Mouse (Mus musculus) lung, embryonic 15.5 days (tissue): Measurements from ENCODE around the gene Hist2h2bb. TPM values are rescaled to one million over a fixed set of nuclear protein-coding genes. Genes with fewer than 3 reads are reported as not detected.
"Not testable (repeated sequence)": the region's sequence is repeated elsewhere in the genome, so short reads cannot be mapped to it uniquely, and the experiment has no call there.

Experiments used
- ATAC-seq: fragments of 200-750 bp; cut with Nextera tagmentation; 2 replicates; pipeline ENCODE4 v1.8.0; 2017; ENCODE audit warnings: moderate number of reproducible peaks, borderline replicate concordance; ENCODE audit not compliant: low FRiP score, low TSS enrichment; ENCODE audit errors: extremely low read depth
- H3K27ac ChIP-seq: fragments of 300-500 bp; sonication (generic); 2 replicates; pipeline ENCODE4 v1.5.1; 2015; ENCODE audit warnings: moderate library complexity, mild to moderate bottlenecking, inconsistent platforms
- H3K27me3 ChIP-seq: fragments of 300-500 bp; sonication (generic); 2 replicates; pipeline ENCODE4 v1.6.1; 2015; ENCODE audit warnings: inconsistent platforms
- H3K36me3 ChIP-seq: fragments of 300-500 bp; sonication (generic); 2 replicates; pipeline ENCODE4 v1.6.1; 2015; ENCODE audit warnings: inconsistent platforms
- H3K4me1 ChIP-seq: fragments of 300-500 bp; sonication (generic); 2 replicates; pipeline ENCODE4 v1.6.1; 2015; ENCODE audit warnings: inconsistent platforms
- H3K4me2 ChIP-seq: fragments of 300-500 bp; sonication (generic); 2 replicates; pipeline ENCODE4 v1.6.1; 2015; ENCODE audit warnings: inconsistent platforms, mild to moderate bottlenecking, moderate library complexity
- H3K4me3 ChIP-seq: fragments of 300-500 bp; sonication (generic); 2 replicates; pipeline ENCODE4 v1.5.1; 2015; ENCODE audit warnings: mild to moderate bottlenecking, inconsistent platforms
- H3K9ac ChIP-seq: fragments of 300-500 bp; sonication (generic); 2 replicates; pipeline ENCODE4 v1.6.1; 2015; ENCODE audit warnings: inconsistent platforms
- H3K9me3 ChIP-seq: fragments of 300-500 bp; sonication (generic); 2 replicates; pipeline ENCODE4 v1.6.1; 2016; ENCODE audit warnings: inconsistent platforms
- WGBS: fragments of 180-500 bp; shearing (Covaris S2); methylation state at CpG from one replicate; pipeline ENCODE4 v1.1.7; 2015; 5-methylcytosine and 5-hydroxymethylcytosine counted together
- polyA plus RNA-seq: library from polyadenylated mRNA; unstranded; fragments of >200 nt; fragmentation: Nextera tagmentation; extraction: Ambion mirVana; gene quantifications from 2 replicates; pipeline ENCODE4 v1.2.1, GENCODE M21; 2015

Gene Hist2h2bb
- polyA plus RNA-seq, 1 experiment from 2014 or later, result 10.1 TPM

GRCm38 (mm10) chr3:96268776-96269378 is 675 bp upstream of the Hist2h2bb start:
- H3K27ac ChIP-seq, result peak overlapping the region; percentile 98
- ATAC-seq, result peak; percentile 25
- H3K27me3 ChIP-seq, H3K9me3 ChIP-seq, H3K36me3 ChIP-seq: not testable (repeated sequence)
- peak overlapping the region; percentile 44 for H3K4me3 ChIP-seq
- H3K4me1 ChIP-seq, result peaks cover 21% of the 10 kb centered on the region
- H3K9ac ChIP-seq, result peak overlapping the region; percentile 68
- WGBS, result 0% methylated on average over 19 of the region's 44 CpGs
- H3K4me2 ChIP-seq, result peak overlapping the region; percentile 88

GRCm38 (mm10) chr3:96273591-96274465 is 4.3 kb downstream of the Hist2h2bb start:
- Histone ChIP-seq H3K9ac (no peak overlapping the region), H3K4me2 (no peak overlapping the region), H3K4me1 (peaks cover 13% of the 10 kb centered on the region), H3K9me3 (no peaks in the 10 kb centered on the region), H3K4me3 (no peak overlapping the region), H3K27me3 (no peaks in the 10 kb centered on the region), H3K27ac (no peak overlapping the region), H3K36me3 (no peaks in the 10 kb centered on the region)
- WGBS, result 85% methylated on average over 17 of the region's 17 CpGs
- no peak for ATAC-seq

DNA sequence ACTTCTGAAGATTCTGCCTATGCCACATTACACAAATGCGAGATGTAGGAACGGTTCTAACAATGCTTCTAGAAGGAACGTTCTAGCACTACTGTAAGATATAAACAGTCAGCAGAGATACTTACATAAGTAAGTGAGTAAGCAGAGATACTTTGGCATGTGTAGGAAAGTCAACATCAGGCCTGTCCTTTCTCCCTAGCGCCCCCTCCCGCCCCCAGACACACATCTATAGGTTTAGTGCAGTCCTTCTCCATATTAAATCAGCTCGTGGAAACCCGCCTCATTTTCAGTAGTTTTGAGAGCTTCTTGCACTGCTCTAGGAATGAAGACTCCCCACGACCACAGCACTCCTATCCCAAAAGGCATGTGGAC is 7.9 kb downstream of the Hist2h2bb start:
- Histone ChIP-seq H3K9ac (peak overlapping the region; percentile 58), H3K4me3 (peak overlapping the region; percentile 51), H3K9me3 (no peaks in the 10 kb centered on the region), H3K4me2 (peak overlapping the region; percentile 89), H3K27ac (peak overlapping the region; percentile 69), H3K36me3 (no peaks in the 10 kb centered on the region), H3K27me3 (0 out of 2 replicates have a peak, but pooled peaks cover 3% of the 10 kb centered on the region), H3K4me1 (peaks cover 13% of the 10 kb centered on the region)
- ATAC-seq, result peak; percentile 31
- WGBS, result 11% methylated on average over 8 of the region's 8 CpGs

DNA sequence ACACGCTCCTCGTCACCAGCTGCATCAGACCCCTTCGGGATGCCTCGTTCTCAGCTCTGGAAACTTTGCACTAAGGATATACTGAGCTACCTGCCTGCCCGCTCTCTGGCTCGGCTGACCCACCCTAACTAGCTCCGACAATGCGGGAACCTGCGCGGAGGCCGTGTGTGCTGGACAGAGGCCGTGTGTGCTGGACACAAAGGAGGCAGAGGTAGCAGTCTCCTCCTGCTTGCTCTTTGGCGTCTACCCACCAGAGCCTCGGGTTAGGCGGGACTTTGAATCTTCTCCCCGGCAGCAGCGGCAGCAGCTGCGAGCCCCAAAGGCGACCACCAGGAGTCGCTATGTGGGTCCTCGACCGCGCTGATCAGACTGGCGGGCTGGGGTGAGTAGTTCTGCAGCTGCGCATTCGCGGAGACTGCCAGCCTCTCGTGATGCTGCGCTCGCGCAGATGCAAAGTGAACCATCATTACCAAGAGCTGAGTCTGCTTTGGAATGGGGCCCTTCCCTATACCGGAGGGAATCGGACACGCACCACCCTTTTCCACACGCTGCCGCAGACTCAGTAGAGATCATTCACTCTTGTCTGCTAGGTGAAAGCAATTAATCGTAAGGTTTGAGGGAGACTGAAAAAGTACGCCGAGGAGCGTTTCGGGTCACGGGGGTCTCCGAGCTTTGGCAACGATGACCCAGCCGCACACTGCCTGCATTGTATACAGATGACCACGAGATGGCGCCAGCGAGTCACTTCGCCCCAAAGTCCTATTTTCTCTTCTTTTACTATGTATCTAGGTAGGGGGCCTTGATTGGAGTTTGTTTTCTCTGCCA is 8.5 kb downstream of the Hist2h2bb start:
- ATAC-seq, result peak; percentile 96
- H3K9ac ChIP-seq, result peak overlapping the region; percentile 58
- peak overlapping the region; percentile 89 for H3K4me2 ChIP-seq
- H3K27ac ChIP-seq, result peak overlapping the region; percentile 79
- peaks cover 4% of the 10 kb centered on the region for H3K27me3 ChIP-seq
- H3K36me3 ChIP-seq, result no peaks in the 10 kb centered on the region
- no peaks in the 10 kb centered on the region for H3K9me3 ChIP-seq
- H3K4me3 ChIP-seq, result peak overlapping the region; percentile 51
- under 1% methylated on average over 49 of the region's 49 CpGs for WGBS
- H3K4me1 ChIP-seq, result peaks cover 13% of the 10 kb centered on the region

DNA sequence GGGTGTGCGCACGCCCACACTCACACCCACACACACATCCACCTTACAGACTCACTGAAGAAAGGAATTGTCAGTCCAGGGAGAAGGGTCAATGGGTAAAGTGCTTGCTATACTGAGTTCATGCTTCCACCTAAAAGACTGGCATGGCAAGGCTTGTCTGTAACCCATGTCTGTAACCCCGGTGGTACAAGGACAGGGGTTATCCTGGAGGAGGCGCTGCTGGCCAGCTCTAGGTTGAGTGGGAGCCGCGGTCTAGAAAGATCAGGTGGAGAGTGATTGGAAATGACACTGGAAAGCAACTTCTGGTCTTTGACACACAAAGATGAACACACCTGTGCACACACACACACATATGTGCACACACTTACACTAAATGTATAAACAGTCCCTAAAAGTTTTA is 11.1 kb downstream of the Hist2h2bb start:
- 50% methylated on average over 6 of the region's 6 CpGs for WGBS
- no peak for ATAC-seq
- peaks cover 13% of the 10 kb centered on the region for H3K4me1 ChIP-seq
- no peak overlapping the region for H3K9ac ChIP-seq
- no peaks in the 10 kb centered on the region for H3K9me3 ChIP-seq
- no peaks in the 10 kb centered on the region for H3K36me3 ChIP-seq
- H3K4me3 ChIP-seq, result no peak overlapping the region
- no peak overlapping the region for H3K27ac ChIP-seq
- H3K27me3 ChIP-seq, result peaks cover 23% of the 10 kb centered on the region
- no peak overlapping the region for H3K4me2 ChIP-seq

DNA sequence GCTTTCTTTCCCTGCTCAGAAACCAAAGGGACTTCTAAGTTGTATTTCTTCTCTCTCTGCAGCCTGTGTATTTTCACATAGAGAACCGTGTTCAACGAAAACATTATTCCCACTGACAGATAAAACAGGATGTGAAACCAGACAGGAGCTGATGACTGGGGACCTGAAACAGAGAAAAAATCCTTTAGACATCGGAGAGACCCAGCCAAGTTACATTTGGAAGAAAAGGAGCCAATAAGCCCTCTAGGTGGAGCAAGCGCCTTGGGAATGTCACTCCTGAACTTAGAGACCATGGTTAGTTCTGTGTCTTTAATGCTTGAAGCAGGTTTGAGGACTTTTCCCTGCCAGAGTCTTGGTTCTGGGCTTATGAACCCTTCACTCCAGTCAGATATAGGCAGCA is 14.9 kb downstream of the Hist2h2bb start:
- whole genome bisulfite sequencing, result 5% methylated on average over 4 of the region's 4 CpGs
- no peak overlapping the region for H3K27ac ChIP-seq
- no peak overlapping the region for H3K9ac ChIP-seq
- H3K4me2 ChIP-seq, result peak overlapping the region; percentile 20
- H3K4me3 ChIP-seq, result no peak overlapping the region
- H3K4me1 ChIP-seq, result no peaks in the 10 kb centered on the region
- no peaks in the 10 kb centered on the region for H3K36me3 ChIP-seq
- H3K27me3 ChIP-seq, result peaks cover 31% of the 10 kb centered on the region
- no peak for ATAC-seq
- H3K9me3 ChIP-seq, result no peaks in the 10 kb centered on the region

DNA sequence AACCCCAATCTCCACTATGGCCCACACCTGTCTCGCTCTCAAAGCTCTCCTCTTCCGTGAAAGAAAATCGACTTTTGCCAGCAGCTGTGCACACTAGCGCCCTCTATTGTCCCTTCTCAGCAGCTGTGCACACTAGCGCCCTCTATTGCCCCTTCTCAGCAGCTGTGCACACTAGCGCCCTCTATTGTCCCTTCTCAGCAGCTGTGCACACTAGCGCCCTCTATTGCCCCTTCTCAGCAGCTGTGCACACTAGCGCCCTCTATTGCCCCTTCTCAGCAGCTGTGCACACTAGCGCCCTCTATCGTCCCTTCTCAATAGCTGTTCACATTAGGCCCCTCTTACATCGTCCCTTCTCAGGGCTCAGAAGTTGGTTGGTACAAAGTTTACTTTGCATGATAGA is 17.8 kb downstream of the Hist2h2bb start:
- not testable (repeated sequence) for H3K9ac ChIP-seq, H3K36me3 ChIP-seq, H3K27ac ChIP-seq, H3K4me1 ChIP-seq, H3K9me3 ChIP-seq, H3K4me2 ChIP-seq, H3K4me3 ChIP-seq, ATAC-seq
- peaks cover 28% of the 10 kb centered on the region for H3K27me3 ChIP-seq
- WGBS, result 87% methylated on average over 11 of the region's 11 CpGs

DNA sequence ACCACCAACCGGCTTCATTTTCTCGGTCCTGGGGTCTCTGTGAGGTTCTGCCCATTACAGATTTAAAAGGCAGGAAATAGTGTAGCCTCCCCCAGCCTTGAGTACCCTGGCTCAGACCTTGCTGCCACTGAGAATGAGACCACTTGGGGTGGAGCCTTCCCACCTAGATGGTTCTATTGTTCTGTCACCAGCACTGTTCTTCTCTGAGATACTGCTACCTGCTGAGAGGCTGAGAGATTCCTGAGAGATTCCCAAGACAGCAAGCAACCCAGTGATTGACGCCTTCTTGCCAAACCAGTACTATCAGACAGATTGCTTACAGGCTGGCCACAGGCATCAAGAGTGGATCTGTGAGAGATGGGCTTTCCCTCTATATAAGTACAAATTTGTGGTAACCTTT is 19.6 kb downstream of the Hist2h2bb start:
- WGBS, result 61% methylated on average over 3 of the region's 3 CpGs
- Histone ChIP-seq H3K9ac (no peak overlapping the region), H3K27me3 (peaks cover 17% of the 10 kb centered on the region), H3K9me3 (no peaks in the 10 kb centered on the region), H3K36me3 (no peaks in the 10 kb centered on the region), H3K4me3 (no peak overlapping the region), H3K27ac (no peak overlapping the region), H3K4me1 (no peaks in the 10 kb centered on the region), H3K4me2 (no peak overlapping the region)
- no peak for ATAC-seq

- not testable (repeated sequence) for H3K9me3 ChIP-seq, H3K4me1 ChIP-seq, H3K4me3 ChIP-seq, H3K27ac ChIP-seq, H3K27me3 ChIP-seq, ATAC-seq, H3K4me2 ChIP-seq, H3K9ac ChIP-seq, H3K36me3 ChIP-seq
- 84% methylated on average over 3 of the region's 3 CpGs for WGBS
These were observed 21.2 kb downstream of the Hist2h2bb start for GRCm38 (mm10) chr3:96290727-96291126.

DNA sequence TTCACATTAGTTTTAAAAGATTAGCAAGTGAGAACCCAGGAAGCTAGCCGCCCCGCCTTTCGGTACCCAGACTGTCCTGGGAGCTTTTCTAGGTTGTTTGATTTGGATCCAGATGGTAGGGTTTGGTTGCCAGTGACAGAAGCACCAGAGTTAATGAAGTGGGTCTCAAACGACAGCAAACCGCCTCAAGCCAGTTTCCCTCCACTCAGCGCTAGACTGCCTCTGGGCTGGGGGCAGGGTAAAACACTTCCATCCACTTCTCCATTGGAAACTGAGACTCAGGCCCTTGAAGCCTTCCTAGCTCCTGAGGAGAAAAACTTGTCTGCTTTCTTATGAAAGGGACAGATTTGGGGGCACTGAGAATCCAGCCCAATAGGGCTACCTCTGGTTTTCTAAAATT is 23.1 kb downstream of the Hist2h2bb start:
- no peaks in the 10 kb centered on the region for H3K4me1 ChIP-seq
- no peak overlapping the region for H3K9ac ChIP-seq
- H3K36me3 ChIP-seq, result no peaks in the 10 kb centered on the region
- no peak overlapping the region for H3K4me2 ChIP-seq
- H3K9me3 ChIP-seq, result no peaks in the 10 kb centered on the region
- H3K4me3 ChIP-seq, result no peak overlapping the region
- no peak for ATAC-seq
- 39% methylated on average over 6 of the region's 6 CpGs for WGBS
- H3K27me3 ChIP-seq, result no peaks in the 10 kb centered on the region
- H3K27ac ChIP-seq, result no peak overlapping the region

GRCm38 (mm10) chr3:96293368-96293767 is 23.8 kb downstream of the Hist2h2bb start:
- Histone ChIP-seq H3K4me3 (no peak overlapping the region), H3K27ac (no peak overlapping the region), H3K4me2 (no peak overlapping the region), H3K9me3 (no peaks in the 10 kb centered on the region), H3K36me3 (no peaks in the 10 kb centered on the region), H3K9ac (no peak overlapping the region), H3K4me1 (no peaks in the 10 kb centered on the region), H3K27me3 (no peaks in the 10 kb centered on the region)
- no peak for ATAC-seq
- 40% methylated on average over 5 of the region's 5 CpGs for WGBS

- Histone ChIP-seq H3K9ac (no peak within 1 kb of the TSS), H3K4me2 (no peak within 1 kb of the TSS)
- ATAC-seq, result no peak
These were observed 24.2 kb downstream of the Hist2h2bb start, which contains the start of gene Fcgr1 for GRCm38 (mm10) chr3:96293787-96294186. Fcgr1 (minus strand) TSS chr3:96293969.

More at GRCm38 (mm10) chr3:96293787-96294186, 24.2 kb downstream of the Hist2h2bb start, which contains the start of gene Fcgr1:
- WGBS, result 76% methylated on average over 4 of the region's 4 CpGs
- H3K36me3 ChIP-seq, result no peaks in the 10 kb centered on the region
- H3K4me3 ChIP-seq, result no peak within 1 kb of the TSS
- no peaks in the 10 kb centered on the region for H3K4me1 ChIP-seq
- no peak within 1 kb of the TSS for H3K27ac ChIP-seq
- no peaks in the 10 kb centered on the region for H3K27me3 ChIP-seq
- H3K9me3 ChIP-seq, result no peaks in the 10 kb centered on the region
